Mouse (Mus musculus) heart, embryonic 12.5 days (tissue): ENCODE data around the gene Foxl1. TPM values are rescaled to one million over a fixed set of nuclear protein-coding genes. Genes with fewer than 3 reads are reported as not detected.
A peak's percentile ranks its signal among the peaks of the same experiment; 100 is the strongest.

Experiments used
- ATAC-seq: fragments of 200-750 bp; cut with Nextera tagmentation; 2 replicates; pipeline ENCODE4 v1.8.0; 2017; ENCODE audit warnings: moderate TSS enrichment, moderate library complexity; ENCODE audit not compliant: insufficient number of reproducible peaks, low FRiP score
- H3K27ac ChIP-seq: fragments of 300-500 bp; sonication (generic); 2 replicates; pipeline ENCODE4 v1.5.1; 2016; ENCODE audit warnings: mild to moderate bottlenecking, moderate library complexity; ENCODE audit not compliant: poor library complexity, severe bottlenecking
- H3K27me3 ChIP-seq: fragments of 300-500 bp; sonication (generic); replicated peaks from 2 replicates; pipeline ENCODE4 v1.6.1; 2016; ENCODE audit warnings: mild to moderate bottlenecking, moderate library complexity
- H3K36me3 ChIP-seq: fragments of 300-500 bp; sonication (generic); 2 replicates; pipeline ENCODE4 v1.6.1; 2016; ENCODE audit warnings: mild to moderate bottlenecking, moderate library complexity
- H3K4me1 ChIP-seq: fragments of 300-500 bp; sonication (generic); replicated peaks from 2 replicates; pipeline ENCODE4 v1.6.1; 2016; ENCODE audit warnings: mild to moderate bottlenecking
- H3K4me2 ChIP-seq: fragments of 300-500 bp; sonication (generic); 2 replicates; pipeline ENCODE4 v1.6.1; 2016; ENCODE audit warnings: mild to moderate bottlenecking, moderate library complexity
- H3K4me3 ChIP-seq: fragments of 300-500 bp; sonication (generic); 2 replicates; pipeline ENCODE4 v1.5.1; 2016; ENCODE audit warnings: mild to moderate bottlenecking
- H3K9ac ChIP-seq: fragments of 300-500 bp; sonication (generic); 2 replicates; pipeline ENCODE4 v1.6.1; 2016; ENCODE audit warnings: mild to moderate bottlenecking, moderate library complexity
- H3K9me3 ChIP-seq: fragments of 300-500 bp; sonication (generic); replicated peaks from 2 replicates; pipeline ENCODE4 v1.6.1; 2016; ENCODE audit warnings: mild to moderate bottlenecking, moderate library complexity
- WGBS: fragments of 180-500 bp; shearing (Covaris S2); methylation state at CpG from one replicate; pipeline ENCODE4 v1.1.7; 2016; 5-methylcytosine and 5-hydroxymethylcytosine counted together
- polyA plus RNA-seq: library from polyadenylated mRNA; unstranded; fragments of >200 nt; fragmentation: Nextera tagmentation; extraction: Ambion mirVana; gene quantifications from 2 replicates; pipeline ENCODE4 v1.2.1, GENCODE M21; 2016

The Foxl1 gene
- polyA plus RNA-seq: 0.78 and 1.2 TPM in 2 replicates

DNA sequence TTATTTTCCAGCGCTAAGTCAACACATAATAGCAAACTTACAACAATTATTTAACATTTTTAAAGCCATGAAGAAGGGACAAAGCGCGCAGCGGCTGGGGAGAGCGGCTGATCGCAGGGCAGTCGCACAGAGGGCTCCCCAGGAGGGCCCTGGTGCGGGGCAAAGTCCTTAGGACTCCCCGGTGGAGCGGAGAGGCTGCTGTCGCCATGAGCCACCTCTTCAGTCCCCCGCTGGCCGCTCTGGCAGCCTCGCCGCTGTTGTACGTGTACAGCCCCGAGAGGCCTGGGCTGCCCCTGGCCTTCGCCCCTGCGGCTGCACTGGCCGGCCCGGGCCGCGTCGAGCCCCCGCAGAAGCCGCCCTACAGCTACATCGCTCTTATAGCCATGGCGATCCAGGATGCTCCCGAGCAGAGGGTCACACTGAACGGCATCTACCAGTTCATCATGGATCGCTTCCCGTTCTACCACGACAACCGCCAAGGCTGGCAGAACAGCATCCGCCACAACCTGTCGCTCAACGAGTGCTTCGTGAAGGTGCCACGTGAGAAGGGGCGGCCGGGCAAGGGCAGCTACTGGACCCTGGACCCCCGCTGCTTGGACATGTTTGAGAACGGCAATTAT lies at the start of gene Foxl1:
Foxl1 (plus strand) TSS at position 185 of the 620 bp plus-strand sequence.
- WGBS: 4% methylated on average over 43 of the region's 43 CpGs
- H3K9me3 ChIP-seq: no peaks in the 10 kb centered on the region
- peaks cover 84% of the 10 kb centered on the region for H3K27me3 ChIP-seq
- peak within 1 kb of the TSS; percentile 29 for H3K4me3 ChIP-seq
- peak within 1 kb of the TSS; percentile 46 for H3K9ac ChIP-seq
- H3K27ac ChIP-seq: no peak within 1 kb of the TSS
- H3K4me2 ChIP-seq: peak within 1 kb of the TSS; percentile 78
- peaks cover 3% of the 10 kb centered on the region for H3K36me3 ChIP-seq
- peaks cover 52% of the 10 kb centered on the region for H3K4me1 ChIP-seq
- ATAC-seq: no peak

DNA sequence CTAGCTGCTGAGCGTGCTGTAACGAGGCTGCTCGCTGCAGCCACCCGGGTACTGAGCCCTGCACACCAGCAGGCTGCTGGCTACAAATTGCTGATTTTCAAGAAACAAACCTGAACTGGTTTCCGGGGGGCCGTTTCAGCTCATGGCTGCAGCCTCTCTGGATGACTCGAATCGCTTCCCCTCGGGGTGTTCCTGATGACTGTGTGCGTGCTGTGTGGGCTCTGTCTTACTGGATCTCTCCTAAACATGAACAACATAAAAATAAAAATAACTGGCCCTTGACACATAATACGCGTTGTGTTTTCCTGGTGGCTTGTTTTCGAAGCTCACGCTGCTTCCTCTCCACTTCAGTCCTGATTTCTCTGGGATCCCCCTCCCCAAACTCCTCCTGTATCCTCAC lies 49.0 kb upstream of the Foxl1 start:
- 7% methylated on average over 14 of the region's 14 CpGs for WGBS
- H3K4me1 ChIP-seq: peaks cover 12% of the 10 kb centered on the region
- H3K4me3 ChIP-seq: no peak overlapping the region
- peaks cover 98% of the 10 kb centered on the region for H3K27me3 ChIP-seq
- no peak for ATAC-seq
- H3K9me3 ChIP-seq: no peaks in the 10 kb centered on the region
- H3K9ac ChIP-seq: no peak overlapping the region
- H3K27ac ChIP-seq: no peak overlapping the region
- H3K36me3 ChIP-seq: no peaks in the 10 kb centered on the region
- no peak overlapping the region for H3K4me2 ChIP-seq

DNA sequence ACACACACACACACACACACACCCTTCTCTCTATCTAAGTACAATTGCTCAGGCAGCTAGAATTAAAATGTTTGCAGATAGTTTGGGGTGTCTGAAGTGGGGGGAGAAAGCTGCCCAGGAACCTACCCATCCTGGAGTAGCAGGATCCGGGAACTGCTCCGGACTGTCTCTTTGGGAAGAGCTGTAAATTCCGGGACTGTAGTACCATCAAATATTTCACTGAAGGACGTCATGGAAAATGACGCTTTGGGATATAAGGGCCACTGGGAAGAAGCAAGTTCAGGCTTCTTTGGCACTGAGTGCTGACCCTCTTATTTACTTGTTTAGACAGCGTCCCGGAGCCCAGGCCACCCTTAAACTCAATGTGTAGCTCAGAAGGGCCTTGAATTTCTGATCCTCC lies 48.5 kb upstream of the Foxl1 start:
- no peaks in the 10 kb centered on the region for H3K9me3 ChIP-seq

DNA sequence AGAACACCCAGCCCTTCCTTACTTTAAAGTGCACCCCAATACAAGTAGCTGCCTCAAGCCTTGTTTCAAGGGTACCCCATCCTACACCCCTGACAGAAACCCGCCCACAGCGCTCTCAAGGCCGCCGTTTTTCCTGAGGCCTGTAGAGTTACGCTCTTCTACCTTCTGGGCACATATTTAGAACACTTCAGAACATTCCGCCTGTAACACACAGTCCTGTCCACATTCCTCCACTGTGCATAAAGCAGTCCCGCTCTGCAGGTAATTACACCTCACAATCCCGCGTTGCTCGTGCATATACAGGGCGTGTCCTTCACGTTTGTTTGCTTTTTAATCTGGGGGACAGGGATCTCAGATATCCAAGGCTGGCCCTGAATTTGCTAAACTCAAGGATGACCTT lies 47.8 kb upstream of the Foxl1 start:
- Histone ChIP-seq H3K27ac (no peak overlapping the region), H3K9ac (no peak overlapping the region), H3K9me3 (no peaks in the 10 kb centered on the region), H3K4me2 (no peak overlapping the region), H3K36me3 (no peaks in the 10 kb centered on the region), H3K4me1 (peaks cover 23% of the 10 kb centered on the region), H3K27me3 (peaks cover 98% of the 10 kb centered on the region), H3K4me3 (no peak overlapping the region)
- ATAC-seq: no peak
- 4% methylated on average over 12 of the region's 12 CpGs for WGBS

More for the DNA sequence above, 48.5 kb upstream of the Foxl1 start:
- H3K4me2 ChIP-seq: no peak overlapping the region
- H3K9ac ChIP-seq: no peak overlapping the region
- H3K4me1 ChIP-seq: peaks cover 15% of the 10 kb centered on the region
- H3K27ac ChIP-seq: no peak overlapping the region
- under 1% methylated on average over 7 of the region's 7 CpGs for WGBS
- H3K4me3 ChIP-seq: no peak overlapping the region
- H3K27me3 ChIP-seq: peaks cover 98% of the 10 kb centered on the region
- no peaks in the 10 kb centered on the region for H3K36me3 ChIP-seq
- no peak for ATAC-seq

DNA sequence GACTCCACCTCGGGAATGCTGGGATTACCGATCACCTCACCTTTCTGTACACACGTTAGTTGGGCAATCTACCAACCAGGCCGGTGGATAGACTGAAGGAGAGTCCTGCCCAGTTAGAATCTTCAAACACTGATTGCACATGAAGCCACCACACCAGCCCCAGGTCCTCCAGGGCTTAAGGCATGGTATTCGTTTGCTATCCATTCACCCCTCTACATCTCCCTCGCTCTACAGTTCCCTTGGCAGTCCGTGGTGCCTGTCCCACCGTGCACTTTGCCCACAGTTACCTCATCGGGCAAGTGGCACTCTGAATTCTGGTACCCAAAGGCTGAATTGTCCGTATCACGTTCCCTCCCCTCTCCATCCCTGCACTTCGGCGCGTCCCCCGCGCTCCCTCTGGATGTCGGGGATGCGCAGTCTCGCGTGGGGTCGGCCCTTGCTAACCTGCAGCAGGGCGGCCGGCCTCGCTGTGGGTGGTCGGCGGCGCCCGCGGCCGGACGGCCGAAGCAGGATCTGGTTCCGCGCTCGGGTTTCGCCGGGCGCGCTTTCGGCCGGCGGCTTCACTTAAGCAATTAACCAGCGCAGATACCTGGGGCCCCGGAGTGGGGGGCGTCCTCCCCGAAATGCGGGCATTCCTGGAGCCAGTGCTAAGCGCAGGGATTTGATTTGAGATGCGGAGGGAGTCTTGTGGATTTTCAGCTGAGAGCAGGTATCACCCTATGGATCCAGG lies 47.2 kb upstream of the Foxl1 start:
- Histone ChIP-seq H3K9ac (no peak overlapping the region), H3K27ac (no peak overlapping the region), H3K4me3 (peak overlapping the region; percentile 4; the same call in 1 of the 2 replicates)

DNA sequence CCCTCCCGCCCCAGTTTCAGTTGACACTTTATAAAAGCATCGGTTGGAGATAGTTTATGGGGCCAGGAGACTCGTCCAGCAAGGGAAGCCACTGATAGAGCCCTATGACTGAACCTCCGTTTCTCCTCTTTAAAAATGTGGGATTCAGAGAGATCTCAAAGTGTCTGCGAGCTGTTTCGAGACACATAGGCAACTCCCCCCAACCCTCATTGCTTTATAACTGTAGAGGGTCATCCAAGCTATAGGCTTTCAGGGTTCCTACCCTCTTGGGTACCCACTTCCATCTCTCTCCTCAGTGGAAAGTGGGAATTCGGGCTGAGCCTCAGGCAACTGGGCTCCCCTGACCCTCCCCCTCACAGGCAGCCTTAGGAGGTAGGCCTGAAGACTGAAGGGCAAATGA lies 46.3 kb upstream of the Foxl1 start:
- Histone ChIP-seq H3K4me1 (peaks cover 25% of the 10 kb centered on the region), H3K9ac (no peak overlapping the region), H3K27ac (no peak overlapping the region), H3K4me2 (no peak overlapping the region), H3K4me3 (no peak overlapping the region), H3K36me3 (no peaks in the 10 kb centered on the region), H3K27me3 (peaks cover 98% of the 10 kb centered on the region), H3K9me3 (no peaks in the 10 kb centered on the region)
- ATAC-seq: no peak
- 3% methylated on average over 7 of the region's 7 CpGs for WGBS

More for the DNA sequence above, 47.2 kb upstream of the Foxl1 start:
- Histone ChIP-seq H3K4me2 (no peak overlapping the region; the same call in 1 of the 2 replicates), H3K27me3 (peaks cover 98% of the 10 kb centered on the region), H3K4me1 (peaks cover 25% of the 10 kb centered on the region), H3K9me3 (no peaks in the 10 kb centered on the region), H3K36me3 (no peaks in the 10 kb centered on the region)
- ATAC-seq: no peak
- WGBS: under 1% methylated on average over 49 of the region's 49 CpGs

DNA sequence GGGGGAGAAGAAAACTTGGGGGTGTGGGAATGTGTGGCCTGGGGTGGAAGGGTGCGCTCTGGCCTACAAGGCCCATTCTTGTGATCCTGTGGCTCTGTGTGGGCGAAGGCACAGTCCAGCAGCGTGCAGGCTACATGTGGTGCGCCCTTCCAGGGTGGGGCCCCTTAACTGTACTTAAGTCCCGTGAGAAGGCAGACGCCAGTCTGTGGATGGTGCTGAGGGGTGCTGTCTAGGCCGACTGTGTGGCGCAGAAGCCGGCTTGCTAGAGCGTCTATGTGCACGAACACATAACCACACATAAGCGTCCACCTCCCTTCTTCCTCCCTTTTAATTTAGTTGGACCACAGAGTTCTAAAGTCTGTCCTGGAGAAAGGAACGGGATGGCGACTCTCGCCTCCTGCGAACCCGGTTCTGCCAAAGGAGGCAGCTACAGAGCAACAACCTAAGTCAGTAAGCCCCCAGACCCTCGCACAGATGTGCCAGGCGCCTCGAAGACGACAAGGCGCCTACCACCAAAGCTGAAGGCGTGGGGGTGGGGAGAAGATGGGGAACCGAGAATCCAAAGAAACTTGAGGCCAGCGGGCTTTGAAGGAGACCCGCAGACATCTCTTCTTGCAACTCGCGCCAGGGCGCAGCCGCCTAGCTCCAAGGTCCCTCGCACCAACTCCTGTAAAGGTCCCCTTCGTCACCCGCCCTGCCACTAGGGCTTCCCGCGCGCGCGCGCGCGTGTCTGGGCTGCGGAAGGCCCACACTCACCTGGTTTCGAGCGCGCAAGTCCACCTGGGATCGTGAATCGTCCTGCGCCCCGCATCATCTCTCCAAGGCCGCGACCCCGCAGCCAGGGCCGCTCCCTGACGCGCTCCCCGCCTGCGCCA lies 45.3 kb upstream of the Foxl1 start:
- no peak overlapping the region for H3K27ac ChIP-seq
- no peak for ATAC-seq
- peak overlapping the region; percentile 96 for H3K4me2 ChIP-seq
- H3K9ac ChIP-seq: 0 out of 2 replicates have a peak overlapping the region, but pooled peaks have one; percentile 8
- WGBS: 2% methylated on average over 57 of the region's 57 CpGs
- H3K4me3 ChIP-seq: peak overlapping the region; percentile 62
- peaks cover 25% of the 10 kb centered on the region for H3K4me1 ChIP-seq
- H3K9me3 ChIP-seq: no peaks in the 10 kb centered on the region
- H3K36me3 ChIP-seq: no peaks in the 10 kb centered on the region
- peaks cover 98% of the 10 kb centered on the region for H3K27me3 ChIP-seq

DNA sequence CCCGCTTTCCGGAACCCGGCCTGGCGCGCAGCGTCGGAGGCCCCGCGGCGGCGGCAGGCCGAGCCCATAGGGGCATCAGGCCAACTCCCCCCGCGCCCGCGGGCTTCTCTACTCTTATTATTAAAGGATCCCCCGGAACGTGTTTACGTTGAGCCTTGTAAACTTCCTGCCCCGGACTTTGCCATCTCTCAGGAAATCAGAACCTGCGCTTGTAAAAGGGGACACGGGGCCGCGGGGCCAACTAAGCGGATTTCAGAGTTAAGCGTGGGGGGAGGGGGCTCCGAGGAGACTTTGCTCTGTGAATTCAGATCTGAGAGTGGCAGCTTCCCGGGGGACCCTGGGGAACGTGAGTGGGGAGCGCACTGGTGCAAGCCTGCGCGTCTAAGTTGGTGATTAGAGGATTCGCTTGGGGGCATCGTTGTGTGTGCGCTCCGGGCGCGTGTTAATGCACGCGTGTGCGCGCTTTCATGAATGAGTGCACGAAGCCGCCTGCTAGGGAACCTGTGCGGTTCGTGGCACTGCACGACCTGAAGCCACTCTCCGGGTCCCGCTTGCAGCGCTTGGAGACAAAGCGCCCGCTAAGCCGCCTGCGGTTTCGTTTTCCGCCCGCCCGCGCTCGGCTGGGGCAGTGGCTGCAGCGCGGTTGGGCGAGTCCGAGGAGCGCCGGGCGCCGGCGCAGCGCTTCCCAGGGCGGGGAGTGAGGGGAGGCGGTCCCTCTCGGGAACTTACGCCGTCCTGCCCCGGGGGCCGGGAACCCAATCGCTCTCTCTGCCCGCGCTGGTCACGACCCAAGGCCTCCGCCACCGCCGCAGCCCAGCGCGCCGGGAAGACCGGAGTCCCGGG lies 44.4 kb upstream of the Foxl1 start:
- Histone ChIP-seq H3K9me3 (no peaks in the 10 kb centered on the region), H3K27ac (no peak overlapping the region), H3K4me1 (peaks cover 25% of the 10 kb centered on the region), H3K36me3 (no peaks in the 10 kb centered on the region), H3K9ac (peak overlapping the region; percentile 56), H3K4me3 (peak overlapping the region; percentile 62), H3K4me2 (peak overlapping the region; percentile 96), H3K27me3 (peaks cover 96% of the 10 kb centered on the region)
- WGBS: under 1% methylated on average over 89 of the region's 89 CpGs
- ATAC-seq: peak; percentile 58

DNA sequence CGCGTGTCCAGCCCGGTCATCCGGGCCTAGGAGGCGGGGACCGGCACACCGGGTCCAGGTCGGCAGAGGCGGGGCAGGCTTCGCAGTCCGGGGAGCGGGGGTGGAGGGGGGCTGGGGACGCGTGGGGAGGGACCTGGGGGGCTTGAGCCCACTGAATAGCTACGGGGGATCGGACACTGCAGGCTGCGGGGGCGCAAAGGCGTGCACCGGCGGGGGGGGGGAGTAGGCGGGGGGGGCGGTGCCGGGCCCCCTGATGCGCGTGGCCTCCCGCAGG lies 43.9 kb upstream of the Foxl1 start:
- WGBS: 0% methylated on average over 17 of the region's 27 CpGs
- H3K36me3 ChIP-seq: no peaks in the 10 kb centered on the region

DNA sequence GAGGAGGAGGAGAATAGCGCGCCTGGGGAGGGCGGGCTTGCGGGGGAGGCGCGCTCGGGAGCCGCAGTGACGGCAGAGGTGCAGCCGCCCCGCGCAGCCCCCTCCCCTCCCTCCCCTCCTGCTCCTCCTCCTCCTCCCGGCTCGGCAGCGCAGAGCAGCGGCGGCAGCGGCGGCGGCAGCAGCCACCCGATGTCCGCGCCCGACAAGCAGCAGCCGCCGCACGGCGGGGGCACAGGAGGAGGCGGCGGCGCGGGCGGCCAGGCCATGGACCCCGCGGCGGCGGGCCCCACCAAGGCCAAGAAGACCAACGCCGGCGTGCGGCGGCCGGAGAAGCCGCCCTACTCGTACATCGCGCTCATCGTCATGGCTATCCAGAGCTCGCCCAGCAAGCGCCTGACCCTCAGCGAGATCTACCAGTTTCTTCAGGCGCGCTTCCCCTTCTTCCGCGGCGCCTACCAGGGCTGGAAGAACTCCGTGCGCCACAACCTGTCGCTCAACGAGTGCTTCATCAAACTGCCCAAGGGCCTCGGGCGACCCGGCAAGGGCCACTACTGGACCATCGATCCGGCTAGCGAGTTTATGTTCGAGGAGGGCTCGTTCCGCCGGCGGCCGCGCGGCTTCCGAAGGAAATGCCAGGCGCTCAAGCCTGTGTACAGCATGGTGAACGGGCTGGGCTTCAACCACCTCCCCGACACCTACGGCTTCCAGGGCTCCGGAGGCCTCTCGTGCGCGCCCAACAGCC lies 43.4 kb upstream of the Foxl1 start, which contains the start of gene Foxf1:
Foxf1 (plus strand) TSS at position 177 of the 742 bp plus-strand sequence.
- no peak within 1 kb of the TSS for H3K27ac ChIP-seq
- ATAC-seq: peak; percentile 50; the same call in 1 of the 2 replicates

More for the DNA sequence above, 43.9 kb upstream of the Foxl1 start:
- Histone ChIP-seq H3K9me3 (no peaks in the 10 kb centered on the region), H3K27ac (no peak overlapping the region), H3K27me3 (peaks cover 97% of the 10 kb centered on the region), H3K4me1 (peaks cover 25% of the 10 kb centered on the region), H3K4me3 (peak overlapping the region; percentile 62), H3K4me2 (peak overlapping the region; percentile 96), H3K9ac (peak overlapping the region; percentile 56)
- no peak for ATAC-seq

More for the DNA sequence above, 43.4 kb upstream of the Foxl1 start, which contains the start of gene Foxf1:
- peaks cover 25% of the 10 kb centered on the region for H3K4me1 ChIP-seq
- peaks cover 97% of the 10 kb centered on the region for H3K27me3 ChIP-seq
- H3K36me3 ChIP-seq: no peaks in the 10 kb centered on the region
- peak within 1 kb of the TSS; percentile 56 for H3K9ac ChIP-seq
- WGBS: under 1% methylated on average over 59 of the region's 83 CpGs
- no peaks in the 10 kb centered on the region for H3K9me3 ChIP-seq
- H3K4me2 ChIP-seq: peak within 1 kb of the TSS; percentile 96
- peak within 1 kb of the TSS; percentile 62 for H3K4me3 ChIP-seq
